Comparison of ENCODE assay signal across 8 mouse cellular contexts in genomic region chr1:127203231-127203764, GRCm38 (mm10). TPM values are rescaled to one million over a fixed set of nuclear protein-coding genes. Genes with fewer than 3 reads are reported as not detected.
DNase-seq lines count a peak whose midpoint lies in the region.

No protein-coding gene starts in this region.

- WGBS in heart, embryonic 10.5 days, result 67% methylated on average over 4 of the region's 4 CpGs

- no peaks in the 10 kb centered on the region for H3K9me3 ChIP-seq in heart, embryonic 10.5 days

- H3K36me3 ChIP-seq in heart, embryonic 10.5 days, result no peaks in the 10 kb centered on the region

- H3K27ac ChIP-seq in heart, embryonic 10.5 days, result no peak overlapping the region

- intact Hi-C loops in left cerebral cortex, postnatal 25 days (cut with DNase I), result loop anchor here (10.0 kb wide), 1 partner anchor 122 kb away; no protein-coding TSS in a partner anchor

- H3K4me3 ChIP-seq in heart, embryonic 10.5 days, result no peak overlapping the region

- DNase-seq in heart, adult 8-10 months (ENCODE audit: low spot score), result peak; percentile 70
- DNase-seq in heart, embryonic 10.5 days (ENCODE audit: low spot score), result no peak
- DNase-seq in thymus, postnatal 14 days, result peak; percentile 57
- DNase-seq in thymus, adult 18-20 months, result no peak
- DNase-seq in cerebellum, adult 9-11 months, result peak; percentile 28
- peak; percentile 53 to 74 for DNase-seq in left cerebral cortex, postnatal 25 days (ENCODE audit: low spot score in 2 of 2)
- no peak for DNase-seq in spleen, postnatal 4 days (ENCODE audit: low spot score in 2 of 2)
- DNase-seq in ovary, postnatal 10 days (ENCODE audit: low spot score), result no peak

- peaks cover 16% of the 10 kb centered on the region for H3K4me1 ChIP-seq in heart, embryonic 10.5 days

- H3K27me3 ChIP-seq in heart, embryonic 10.5 days (ENCODE audit: insufficient read depth, poor library complexity, severe bottlenecking), result no peaks in the 10 kb centered on the region

RNA-seq across cellular contexts. Expression of gene Mgat5, which starts 1.5 kb away (rescaled TPM):
- 10 to 100 TPM; 11.8 to 15.5 (median 15.1) TPM for total RNA-seq in heart, adult 8-10 months (2022)
- polyA plus RNA-seq in heart, embryonic 10.5 days (2016; fragmentation: Nextera tagmentation; extraction: Ambion mirVana), result 3.2 and 3.5 TPM in 2 replicates
- 10 to 100 TPM; 79.9 to 80.9 TPM for total RNA-seq in left cerebral cortex, postnatal 25 days (2021)

Comparison
In these comparisons a context has a peak if more than half of its experiments do, and no peak if none do; other contexts are left out.
1. DNase-seq: peak in heart, adult 8-10 months (single experiment), thymus, postnatal 14 days (single experiment), cerebellum, adult 9-11 months (single experiment) and left cerebral cortex, postnatal 25 days (2 of 2); none in heart, embryonic 10.5 days (single experiment), thymus, adult 18-20 months (0 of 2), spleen, postnatal 4 days (0 of 2) and ovary, postnatal 10 days (single experiment).
2. RNA of gene Mgat5, which starts 1.5 kb away (total RNA-seq): 79.9 to 80.9 TPM in left cerebral cortex, postnatal 25 days; 11.8 to 15.5 TPM in heart, adult 8-10 months; every median in the first group is over 4 times any median in the second.